Mouse (Mus musculus): ENCODE measurements around the gene Igdcc4. TPM values are rescaled to one million over a fixed set of nuclear protein-coding genes. Genes with fewer than 3 reads are reported as not detected.

Gene Igdcc4
- polyA plus RNA-seq, 1 experiment from 2014 or later, result 13.0 TPM

DNA sequence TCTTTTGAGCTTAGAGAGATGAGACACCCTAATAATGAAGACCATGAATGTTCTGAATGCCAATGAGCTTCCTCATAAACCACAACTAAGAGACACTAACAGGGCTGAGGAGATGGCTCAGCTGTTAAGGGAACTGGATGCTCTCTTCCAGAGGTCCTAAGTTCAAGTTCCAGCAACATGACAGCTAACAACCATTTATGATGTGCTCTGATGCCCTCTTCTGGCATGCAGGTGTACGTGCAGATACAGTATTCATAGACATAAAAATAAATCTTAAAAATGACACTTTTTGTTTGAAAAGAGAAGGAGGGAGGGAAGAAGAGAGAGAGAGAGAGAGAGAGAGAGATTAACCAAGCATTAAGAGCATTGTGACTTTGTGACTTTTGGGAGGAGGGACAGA is 63.6 kb downstream of the Igdcc4 start:
- Histone ChIP-seq H3K36me3 (no peaks in the 10 kb centered on the region), H3K4me1 (peaks cover 33% of the 10 kb centered on the region), H3K9me3 (no peaks in the 10 kb centered on the region), H3K9ac (replicated peaks) (no peak overlapping the region), H3K4me3 (no peak overlapping the region), H3K27ac (replicated peaks) (no peak overlapping the region), H3K4me2 (replicated peaks) (no peak overlapping the region), H3K27me3 (no peaks in the 10 kb centered on the region)
- no peak for ATAC-seq (replicated peaks)
- 16% methylated on average over 1 of the region's 1 CpGs for WGBS

GRCm38 (mm10) chr9:65166386-65166785 is 65.1 kb downstream of the Igdcc4 start:
- ATAC-seq (replicated peaks), result no peak
- peaks cover 27% of the 10 kb centered on the region for H3K4me1 ChIP-seq

DNA sequence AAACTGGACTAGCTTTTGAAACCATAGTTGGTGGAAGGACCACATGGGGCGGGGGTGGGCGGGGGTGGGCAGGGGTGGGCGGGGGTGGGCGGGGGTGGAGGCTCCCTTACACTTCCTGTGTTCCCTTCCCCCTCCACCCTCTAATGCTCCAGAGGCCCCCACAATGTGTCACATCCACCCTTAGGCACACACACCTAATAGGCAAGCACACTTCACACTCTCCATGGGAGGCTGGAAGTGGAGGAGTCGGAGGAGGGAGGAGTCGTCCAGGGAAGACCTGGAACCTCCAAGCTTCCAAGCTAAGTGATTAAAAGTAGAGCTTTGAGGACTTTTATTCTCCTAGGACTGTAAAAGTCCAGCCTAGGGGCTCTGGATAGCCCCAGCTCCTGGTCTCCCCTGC is 67.2 kb downstream of the Igdcc4 start:
- no peak overlapping the region for H3K27ac ChIP-seq (replicated peaks)
- H3K27me3 ChIP-seq, result no peaks in the 10 kb centered on the region
- H3K9ac ChIP-seq (replicated peaks), result no peak overlapping the region
- no peaks in the 10 kb centered on the region for H3K36me3 ChIP-seq
- peaks cover 5% of the 10 kb centered on the region for H3K4me1 ChIP-seq
- no peaks in the 10 kb centered on the region for H3K9me3 ChIP-seq
- no peak for ATAC-seq (replicated peaks)
- no peak overlapping the region for H3K4me2 ChIP-seq (replicated peaks)
- H3K4me3 ChIP-seq, result no peak overlapping the region
- WGBS, result 60% methylated on average over 6 of the region's 6 CpGs

More at GRCm38 (mm10) chr9:65166386-65166785, 65.1 kb downstream of the Igdcc4 start:
- Histone ChIP-seq H3K9ac (replicated peaks) (no peak overlapping the region), H3K4me3 (no peak overlapping the region), H3K36me3 (no peaks in the 10 kb centered on the region), H3K27me3 (no peaks in the 10 kb centered on the region), H3K27ac (replicated peaks) (no peak overlapping the region), H3K4me2 (replicated peaks) (no peak overlapping the region), H3K9me3 (no peaks in the 10 kb centered on the region)
- whole genome bisulfite sequencing, result 77% methylated on average over 9 of the region's 9 CpGs

GRCm38 (mm10) chr9:65168952-65169351 is 67.7 kb downstream of the Igdcc4 start:
- no peak overlapping the region for H3K4me2 ChIP-seq (replicated peaks)
- no peaks in the 10 kb centered on the region for H3K36me3 ChIP-seq
- no peaks in the 10 kb centered on the region for H3K9me3 ChIP-seq
- ATAC-seq (replicated peaks), result no peak
- no peak overlapping the region for H3K9ac ChIP-seq (replicated peaks)
- H3K27me3 ChIP-seq, result no peaks in the 10 kb centered on the region
- no peak overlapping the region for H3K4me3 ChIP-seq
- WGBS, result 47% methylated on average over 4 of the region's 4 CpGs
- H3K4me1 ChIP-seq, result peaks cover 4% of the 10 kb centered on the region; the same call in 1 of the 2 replicates
- H3K27ac ChIP-seq (replicated peaks), result no peak overlapping the region

DNA sequence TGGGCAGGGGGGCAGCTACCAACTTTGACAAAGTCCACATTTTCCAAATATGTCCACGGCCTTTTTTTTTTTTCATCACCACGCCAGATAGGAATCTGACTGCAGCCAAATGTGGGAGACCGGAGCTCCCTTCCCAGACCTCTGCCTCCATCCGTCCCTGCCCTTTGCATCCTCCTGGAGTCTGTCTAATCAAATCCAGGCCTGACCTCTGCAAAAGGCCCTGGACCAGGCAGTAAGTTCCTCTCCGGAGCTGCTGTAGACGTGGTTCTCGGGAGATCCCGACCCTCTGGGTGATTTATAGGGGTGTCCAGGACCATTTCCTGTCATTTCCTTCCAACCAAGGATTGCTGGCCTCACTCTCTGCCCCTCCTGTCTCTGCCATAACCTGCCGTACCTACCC is 71.4 kb downstream of the Igdcc4 start:
- H3K9ac ChIP-seq (replicated peaks), result no peak overlapping the region
- peaks cover 32% of the 10 kb centered on the region for H3K4me1 ChIP-seq
- H3K36me3 ChIP-seq, result no peaks in the 10 kb centered on the region
- H3K4me3 ChIP-seq, result no peak overlapping the region
- H3K4me2 ChIP-seq (replicated peaks), result no peak overlapping the region
- no peak overlapping the region for H3K27ac ChIP-seq (replicated peaks)
- ATAC-seq (replicated peaks), result no peak
- H3K27me3 ChIP-seq, result no peaks in the 10 kb centered on the region
- 85% methylated on average over 9 of the region's 9 CpGs for WGBS
- no peaks in the 10 kb centered on the region for H3K9me3 ChIP-seq

GRCm38 (mm10) chr9:65175234-65175938 is 74.1 kb downstream of the Igdcc4 start:
- Histone ChIP-seq H3K4me2 (replicated peaks) (no peak overlapping the region), H3K9ac (replicated peaks) (no peak overlapping the region), H3K9me3 (no peaks in the 10 kb centered on the region), H3K27ac (replicated peaks) (peak overlapping the region; percentile 93), H3K27me3 (no peaks in the 10 kb centered on the region), H3K36me3 (no peaks in the 10 kb centered on the region), H3K4me1 (peaks cover 55% of the 10 kb centered on the region), H3K4me3 (no peak overlapping the region)
- 9% methylated on average over 5 of the region's 5 CpGs for WGBS
- ATAC-seq (replicated peaks), result peak; percentile 2; the same call in 1 of the 2 replicates

DNA sequence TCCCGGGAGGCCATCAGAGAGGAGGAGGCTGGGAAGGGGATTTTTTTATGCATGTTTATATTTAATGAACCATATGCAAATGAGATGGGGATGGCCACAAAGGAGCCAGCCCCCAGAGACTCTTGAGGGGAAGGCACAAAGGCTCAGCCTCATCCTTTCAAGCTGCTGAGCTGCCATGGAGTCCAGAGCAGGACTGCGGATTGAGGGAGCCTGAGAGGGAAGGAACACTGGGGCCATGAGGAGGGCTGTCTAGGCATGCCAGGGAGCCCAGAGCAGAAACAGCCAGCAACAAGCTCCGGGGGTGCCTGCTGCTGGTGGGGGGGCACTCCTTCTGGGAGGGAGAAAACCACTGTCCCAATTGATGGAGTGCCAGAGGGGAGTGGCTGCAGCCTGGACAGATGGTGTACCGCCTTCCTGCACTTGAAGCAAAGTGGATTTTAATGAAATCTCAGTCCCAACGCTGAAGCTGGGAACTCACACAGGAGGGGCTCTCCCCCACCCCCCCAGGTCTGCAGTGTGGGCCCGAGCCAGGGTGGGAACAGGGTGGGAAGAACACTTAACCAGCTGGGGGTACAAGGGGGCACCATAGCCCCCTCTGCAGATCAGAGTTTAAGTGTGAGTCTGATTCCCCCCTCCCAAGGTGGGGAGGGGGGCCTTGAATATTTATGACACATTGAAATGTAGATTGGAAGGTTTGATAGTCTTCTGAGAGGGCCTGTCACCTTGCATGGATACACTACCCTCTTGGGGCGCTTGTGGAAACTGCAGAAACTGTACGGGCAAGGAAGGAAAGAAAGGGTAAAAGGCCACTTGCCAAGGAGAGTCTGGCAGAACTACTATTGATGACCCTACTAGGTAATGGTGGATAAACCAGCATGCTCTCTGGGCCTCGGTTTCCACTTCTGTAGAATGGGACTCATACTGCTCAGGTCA is 74.9 kb downstream of the Igdcc4 start:
- ATAC-seq (replicated peaks), result peak; percentile 62
- Histone ChIP-seq H3K27me3 (no peaks in the 10 kb centered on the region), H3K9me3 (no peaks in the 10 kb centered on the region), H3K4me2 (replicated peaks) (peak overlapping the region; percentile 18), H3K36me3 (no peaks in the 10 kb centered on the region; the same call in 1 of the 2 replicates), H3K4me1 (peaks cover 63% of the 10 kb centered on the region), H3K9ac (replicated peaks) (peak overlapping the region; percentile 23; the same call in 1 of the 2 replicates), H3K4me3 (no peak overlapping the region), H3K27ac (replicated peaks) (peak overlapping the region; percentile 93)
- WGBS, result 14% methylated on average over 9 of the region's 9 CpGs

DNA sequence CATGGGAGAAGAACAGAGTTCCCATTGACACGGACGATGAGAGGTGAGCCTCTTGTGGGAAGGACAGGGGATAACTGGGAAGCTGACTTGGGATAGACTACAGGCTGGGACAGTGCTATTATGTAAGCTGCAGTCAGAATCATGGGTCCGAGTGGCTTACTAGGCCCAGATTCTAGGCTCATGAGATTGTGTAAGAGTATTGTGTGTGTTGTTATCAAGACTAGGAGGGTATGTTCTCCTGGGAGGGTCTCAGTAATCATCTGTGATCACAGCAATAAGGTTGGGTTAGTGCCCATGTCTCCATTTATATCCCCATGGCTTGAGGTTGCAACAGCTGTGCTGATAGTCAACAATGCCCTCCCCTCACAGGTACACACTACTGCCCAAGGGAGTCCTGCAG is 76.2 kb downstream of the Igdcc4 start:
- Histone ChIP-seq H3K9me3 (no peaks in the 10 kb centered on the region), H3K4me2 (replicated peaks) (no peak overlapping the region), H3K27ac (replicated peaks) (peak overlapping the region; percentile 93), H3K9ac (replicated peaks) (no peak overlapping the region), H3K4me3 (no peak overlapping the region), H3K36me3 (peaks cover 7% of the 10 kb centered on the region), H3K27me3 (no peaks in the 10 kb centered on the region), H3K4me1 (peaks cover 63% of the 10 kb centered on the region)
- 59% methylated on average over 3 of the region's 3 CpGs for WGBS
- ATAC-seq (replicated peaks), result no peak

- Histone ChIP-seq H3K9me3 (no peaks in the 10 kb centered on the region), H3K27ac (replicated peaks) (peak overlapping the region; percentile 93), H3K4me3 (no peak overlapping the region), H3K9ac (replicated peaks) (no peak overlapping the region), H3K36me3 (peaks cover 7% of the 10 kb centered on the region), H3K4me2 (replicated peaks) (no peak overlapping the region), H3K27me3 (no peaks in the 10 kb centered on the region), H3K4me1 (peaks cover 63% of the 10 kb centered on the region)
- WGBS, result 57% methylated on average over 10 of the region's 10 CpGs
- ATAC-seq (replicated peaks), result no peak
Observed at GRCm38 (mm10) chr9:65177912-65178311, 76.6 kb downstream of the Igdcc4 start.

DNA sequence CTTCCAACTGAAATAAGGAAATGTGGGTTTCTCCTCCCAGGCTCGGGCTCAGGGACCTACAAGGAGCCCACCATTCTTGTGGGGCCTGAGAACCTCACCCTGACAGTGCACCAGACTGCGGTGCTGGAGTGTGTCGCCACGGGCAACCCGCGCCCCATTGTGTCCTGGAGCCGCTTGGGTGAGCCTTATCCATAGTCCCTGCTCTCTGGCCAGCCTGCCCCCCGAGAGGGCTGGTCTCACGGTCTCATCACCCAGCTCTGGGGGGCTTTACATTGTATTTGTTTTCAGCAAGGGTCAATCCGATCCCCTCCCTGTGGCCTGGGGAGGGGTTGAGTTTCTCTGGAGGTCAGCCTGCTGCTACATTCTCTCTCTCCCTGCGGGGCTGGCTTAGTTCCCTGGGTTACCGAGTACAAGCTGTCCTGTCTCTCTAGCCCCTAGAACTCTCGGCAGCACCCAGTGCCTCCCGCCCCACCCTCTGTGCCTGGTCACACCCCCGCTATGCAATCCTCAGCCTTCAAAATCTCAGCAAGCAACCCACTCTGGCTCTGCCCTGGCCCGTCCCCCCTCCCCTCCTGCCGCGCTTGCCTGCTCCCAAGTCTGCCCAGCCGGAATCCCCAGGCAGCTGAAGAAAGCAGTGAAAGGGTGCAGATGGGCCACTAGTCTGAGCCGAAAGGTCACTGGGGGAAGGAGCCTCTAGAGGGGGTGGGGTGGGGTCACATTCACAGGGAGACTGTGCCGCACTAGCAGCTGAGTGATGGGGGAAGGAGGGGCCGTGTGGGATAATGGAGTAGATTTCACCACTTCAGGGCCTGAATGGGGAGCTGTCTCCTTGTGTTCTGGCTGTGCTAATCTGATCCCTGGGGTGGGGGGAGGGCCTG is 77.3 kb downstream of the Igdcc4 start:
- Histone ChIP-seq H3K27ac (replicated peaks) (peak overlapping the region; percentile 93), H3K9me3 (no peaks in the 10 kb centered on the region), H3K9ac (replicated peaks) (no peak overlapping the region), H3K27me3 (no peaks in the 10 kb centered on the region), H3K4me3 (no peak overlapping the region), H3K4me1 (peaks cover 63% of the 10 kb centered on the region), H3K4me2 (replicated peaks) (peak overlapping the region; percentile 23), H3K36me3 (peaks cover 8% of the 10 kb centered on the region)
- WGBS, result 4% methylated on average over 22 of the region's 22 CpGs
- ATAC-seq (replicated peaks), result peak; percentile 70

- Histone ChIP-seq H3K4me2 (replicated peaks) (peak overlapping the region; percentile 10; the same call in 1 of the 2 replicates), H3K4me3 (no peak overlapping the region), H3K27me3 (no peaks in the 10 kb centered on the region), H3K9ac (replicated peaks) (0 out of 2 replicates have a peak overlapping the region, but pooled peaks have one; percentile 13), H3K9me3 (no peaks in the 10 kb centered on the region), H3K4me1 (peaks cover 61% of the 10 kb centered on the region), H3K27ac (replicated peaks) (peak overlapping the region; percentile 93), H3K36me3 (peaks cover 18% of the 10 kb centered on the region)
- 37% methylated on average over 17 of the region's 17 CpGs for WGBS
- no peak for ATAC-seq (replicated peaks)
Observed at GRCm38 (mm10) chr9:65179817-65180624, 78.7 kb downstream of the Igdcc4 start.
